Mouse (Mus musculus): ENCODE results near the gene Spdye4b. TPM values are rescaled to one million over a fixed set of nuclear protein-coding genes. Genes with fewer than 3 reads are reported as not detected.
"Not testable (repeated sequence)": the region's sequence is repeated elsewhere in the genome, so short reads cannot be mapped to it uniquely, and the experiment has no call there.

Spdye4b gene
- not detected in 2 replicates for polyA plus RNA-seq (2012; rRNA removed)

- DNase-seq (ENCODE audit: extremely low spot score in 1 of 2, low spot score in 1 of 2), result peak; percentile 95 to 97
Observed at GRCm38 (mm10) chr5:143180255-143181076, at the start of gene Spdye4b, which contains the start of gene Rbak. Gene Spdye4b (plus strand): TSS chr5:143181017. Gene Rbak (minus strand): TSS chr5:143180775.

GRCm38 (mm10) chr5:143132935-143133514, 47.8 kb upstream of the Spdye4b start:
- no peak for DNase-seq (ENCODE audit: extremely low spot score in 1 of 2, low spot score in 1 of 2)

- DNase-seq (ENCODE audit: extremely low spot score in 1 of 2, low spot score in 1 of 2), result not testable (repeated sequence)
Observed at GRCm38 (mm10) chr5:143134216-143135010, 46.4 kb upstream of the Spdye4b start.

GRCm38 (mm10) chr5:143135042-143135441, 45.8 kb upstream of the Spdye4b start:
- no peak for DNase-seq (ENCODE audit: extremely low spot score in 1 of 2, low spot score in 1 of 2)

- DNase-seq (ENCODE audit: extremely low spot score in 1 of 2, low spot score in 1 of 2), result no peak
Observed at GRCm38 (mm10) chr5:143137580-143137979, 43.2 kb upstream of the Spdye4b start.

GRCm38 (mm10) chr5:143147481-143147880, 33.3 kb upstream of the Spdye4b start, which contains the start of gene Olfr718-ps1:
Gene Olfr718-ps1 (minus strand): TSS chr5:143147581.
- DNase-seq (ENCODE audit: extremely low spot score in 1 of 2, low spot score in 1 of 2), result no peak

GRCm38 (mm10) chr5:143148661-143149060, 32.2 kb upstream of the Spdye4b start:
- no peak for DNase-seq (ENCODE audit: extremely low spot score in 1 of 2, low spot score in 1 of 2)

- no peak for DNase-seq (ENCODE audit: extremely low spot score in 1 of 2, low spot score in 1 of 2)
Observed at GRCm38 (mm10) chr5:143149536-143149935, 31.3 kb upstream of the Spdye4b start.

GRCm38 (mm10) chr5:143150044-143150443, 30.8 kb upstream of the Spdye4b start:
- no peak for DNase-seq (ENCODE audit: extremely low spot score in 1 of 2, low spot score in 1 of 2)

- no peak for DNase-seq (ENCODE audit: extremely low spot score in 1 of 2, low spot score in 1 of 2)
Observed at GRCm38 (mm10) chr5:143153756-143154155, 27.1 kb upstream of the Spdye4b start.

- no peak for DNase-seq (ENCODE audit: extremely low spot score in 1 of 2, low spot score in 1 of 2)
Observed at GRCm38 (mm10) chr5:143155534-143155933, 25.3 kb upstream of the Spdye4b start.

GRCm38 (mm10) chr5:143165508-143166070, 15.2 kb upstream of the Spdye4b start:
- no peak for DNase-seq (ENCODE audit: extremely low spot score in 1 of 2, low spot score in 1 of 2)

- no peak for DNase-seq (ENCODE audit: extremely low spot score in 1 of 2, low spot score in 1 of 2)
Observed at GRCm38 (mm10) chr5:143175970-143176369, 4.8 kb upstream of the Spdye4b start.

GRCm38 (mm10) chr5:143177541-143178200, 3.1 kb upstream of the Spdye4b start:
- DNase-seq (ENCODE audit: extremely low spot score in 1 of 2, low spot score in 1 of 2), result no peak

GRCm38 (mm10) chr5:143179179-143179578, 1.6 kb upstream of the Spdye4b start:
- no peak for DNase-seq (ENCODE audit: extremely low spot score in 1 of 2, low spot score in 1 of 2)

- DNase-seq (ENCODE audit: extremely low spot score in 1 of 2, low spot score in 1 of 2), result not testable (repeated sequence)
Observed at GRCm38 (mm10) chr5:143188014-143188413, 7.2 kb downstream of the Spdye4b start.

- no peak for DNase-seq (ENCODE audit: extremely low spot score in 1 of 2, low spot score in 1 of 2)
Observed at GRCm38 (mm10) chr5:143192806-143193205, 12.0 kb downstream of the Spdye4b start.

GRCm38 (mm10) chr5:143194747-143195146, 13.9 kb downstream of the Spdye4b start:
- DNase-seq (ENCODE audit: extremely low spot score in 1 of 2, low spot score in 1 of 2), result not testable (repeated sequence)

GRCm38 (mm10) chr5:143195166-143195565, 14.3 kb downstream of the Spdye4b start:
- no peak for DNase-seq (ENCODE audit: extremely low spot score in 1 of 2, low spot score in 1 of 2)

- no peak for DNase-seq (ENCODE audit: extremely low spot score in 1 of 2, low spot score in 1 of 2)
Observed at GRCm38 (mm10) chr5:143196506-143196905, 15.7 kb downstream of the Spdye4b start.

Data from frontal cortex, adult 2 months (tissue).